Mouse (Mus musculus) adrenal gland, adult 18-20 months (tissue): ENCODE measurements around the gene Mical3. TPM values are rescaled to one million over a fixed set of nuclear protein-coding genes. Genes with fewer than 3 reads are reported as not detected.

Experiments
- DNase-seq, 2 experiments: peaks; one replicate each; pipeline ENCODE4 v3.0.0; 2021 to 2022; ENCODE audit warnings: low spot score in 2 of 2
- total RNA-seq, 2 experiments: library from RNA; stranded (reverse); gene quantifications; 1 replicate in 1 of 2; 2 replicates in 1 of 2; pipeline ENCODE4 v1.2.3; 2021

Gene Mical3
- total RNA-seq, 2 experiments from 2014 or later: 35.7 to 46.0 TPM

- DNase-seq: no peak
These were observed 154.7 kb downstream of the Mical3 start for GRCm38 (mm10) chr6:120976097-120976496.

- DNase-seq: peak; percentile 86 to 87
These were observed 158.8 kb downstream of the Mical3 start for GRCm38 (mm10) chr6:120971797-120972590.

- DNase-seq: no peak
These were observed 159.6 kb downstream of the Mical3 start for GRCm38 (mm10) chr6:120970939-120971796.

- DNase-seq: no peak
These were observed 165.0 kb downstream of the Mical3 start for GRCm38 (mm10) chr6:120965814-120966213.

GRCm38 (mm10) chr6:120964179-120964578, 166.6 kb downstream of the Mical3 start:
- DNase-seq: no peak

GRCm38 (mm10) chr6:120960338-120961030, 170.3 kb downstream of the Mical3 start:
- no peak for DNase-seq

GRCm38 (mm10) chr6:120957331-120957730, 173.5 kb downstream of the Mical3 start:
- no peak for DNase-seq

- no peak for DNase-seq
These were observed 174.3 kb downstream of the Mical3 start for GRCm38 (mm10) chr6:120956259-120957161.

- no peak for DNase-seq
These were observed 175.6 kb downstream of the Mical3 start for GRCm38 (mm10) chr6:120955215-120955614.

GRCm38 (mm10) chr6:120954241-120954640, 176.6 kb downstream of the Mical3 start:
- DNase-seq: no peak

GRCm38 (mm10) chr6:120952475-120952874, 178.3 kb downstream of the Mical3 start:
- DNase-seq: no peak

GRCm38 (mm10) chr6:120951311-120951710, 179.5 kb downstream of the Mical3 start:
- no peak for DNase-seq

GRCm38 (mm10) chr6:120945510-120945909, 185.3 kb downstream of the Mical3 start:
- no peak for DNase-seq

- DNase-seq: no peak
These were observed 186.8 kb downstream of the Mical3 start for GRCm38 (mm10) chr6:120943964-120944363.

- DNase-seq: no peak
These were observed 187.2 kb downstream of the Mical3 start for GRCm38 (mm10) chr6:120943551-120943950.

GRCm38 (mm10) chr6:120943079-120943478, 187.7 kb downstream of the Mical3 start:
- no peak for DNase-seq

GRCm38 (mm10) chr6:120941575-120941974, 189.2 kb downstream of the Mical3 start:
- no peak for DNase-seq

GRCm38 (mm10) chr6:120941084-120941481, 189.7 kb downstream of the Mical3 start:
- DNase-seq: no peak

GRCm38 (mm10) chr6:120940446-120941083, 190.2 kb downstream of the Mical3 start:
- DNase-seq: no peak

GRCm38 (mm10) chr6:120939783-120940182, 191.0 kb downstream of the Mical3 start:
- no peak for DNase-seq
